Mouse (Mus musculus) forebrain, embryonic 11.5 days (tissue): Measurements from ENCODE around the gene Kifc5b. TPM values are rescaled to one million over a fixed set of nuclear protein-coding genes. Genes with fewer than 3 reads are reported as not detected.

ENCODE experiments used
- ATAC-seq: fragments of 200-750 bp; cut with Nextera tagmentation; replicated peaks from 2 replicates; pipeline ENCODE4 v1.8.0; 2017; ENCODE audit warnings: moderate TSS enrichment; ENCODE audit not compliant: low FRiP score
- DNase-seq: peaks from one replicate; pipeline ENCODE4 v3.0.0-alpha.2; 2017; ENCODE audit warnings: low spot score
- H3K27ac ChIP-seq: fragments of 300-500 bp; sonication (generic); 2 replicates; pipeline ENCODE4 v1.5.1; 2014; ENCODE audit warnings: low read depth, low read length
- H3K27me3 ChIP-seq: fragments of 300-500 bp; sonication (generic); 2 replicates; pipeline ENCODE4 v1.6.1; 2014; ENCODE audit warnings: mild to moderate bottlenecking, low read length, mixed read lengths; ENCODE audit not compliant: control insufficient read depth, insufficient read depth
- H3K36me3 ChIP-seq: fragments of 300-500 bp; sonication (generic); 2 replicates; pipeline ENCODE4 v1.6.1; 2014; ENCODE audit warnings: mild to moderate bottlenecking, low read length, moderate library complexity, mixed read lengths; ENCODE audit not compliant: control insufficient read depth, insufficient read depth
- H3K4me1 ChIP-seq: fragments of 300-500 bp; sonication (generic); replicated peaks from 2 replicates; pipeline ENCODE4 v1.6.1; 2014; ENCODE audit warnings: low read length, mixed read lengths; ENCODE audit not compliant: control insufficient read depth, insufficient read depth
- H3K4me2 ChIP-seq: fragments of 300-500 bp; sonication (generic); 2 replicates; pipeline ENCODE4 v1.6.1; 2014; ENCODE audit warnings: low read depth, mild to moderate bottlenecking, low read length, moderate library complexity, mixed read lengths; ENCODE audit not compliant: severe bottlenecking
- H3K4me3 ChIP-seq: fragments of 300-500 bp; sonication (generic); 2 replicates; pipeline ENCODE4 v1.5.1; 2014; ENCODE audit warnings: low read depth, low read length
- H3K9ac ChIP-seq: fragments of 300-500 bp; sonication (generic); 2 replicates; pipeline ENCODE4 v1.6.1; 2014; ENCODE audit warnings: low read length
- H3K9me3 ChIP-seq: fragments of 300-500 bp; sonication (generic); 2 replicates; pipeline ENCODE4 v1.6.1; 2016; ENCODE audit warnings: low read length, mixed read lengths; ENCODE audit not compliant: control insufficient read depth
- WGBS: fragments of 180-500 bp; shearing (Covaris S2); extraction: QIAGEN DNeasy Blood & Tissue Kit; methylation state at CpG from one replicate; pipeline ENCODE4 v1.1.7; 2014; 5-methylcytosine and 5-hydroxymethylcytosine counted together
- polyA plus RNA-seq: library from polyadenylated mRNA; unstranded; fragments of >200 nt; fragmentation: Nextera tagmentation; extraction: Ambion mirVana; gene quantifications from 2 replicates; pipeline ENCODE4 v1.2.1, GENCODE M21; 2014

Gene Kifc5b
- polyA plus RNA-seq, 1 experiment from 2014 or later: 11.3 TPM

DNA sequence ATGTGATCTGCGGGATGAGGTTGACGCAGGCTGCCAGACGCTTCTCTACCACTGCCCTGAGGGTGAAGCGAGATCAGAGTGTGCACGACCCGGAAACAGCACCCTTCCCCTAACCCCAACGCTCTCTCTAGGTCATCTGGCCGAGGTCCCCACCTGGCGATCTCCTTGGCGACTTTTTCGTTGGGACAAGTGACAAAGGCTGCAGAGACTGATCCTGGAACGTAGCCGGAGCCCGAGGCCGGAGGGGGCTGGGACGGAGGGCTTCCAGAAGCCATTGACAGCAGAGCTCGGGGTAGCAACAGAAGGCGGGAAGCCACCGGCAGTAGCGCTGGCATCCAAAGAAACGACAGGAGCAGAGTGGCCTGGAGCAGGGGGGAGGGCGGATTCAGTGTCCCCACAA lies 21.8 kb downstream of the Kifc5b start:
- H3K9ac ChIP-seq: peak overlapping the region; percentile 77
- peak overlapping the region; percentile 68 for H3K27ac ChIP-seq
- no peaks in the 10 kb centered on the region; the same call in 1 of the 2 replicates for H3K36me3 ChIP-seq
- WGBS: under 1% methylated on average over 22 of the region's 22 CpGs
- peaks cover 19% of the 10 kb centered on the region for H3K4me1 ChIP-seq
- peak overlapping the region; percentile 62 for H3K4me3 ChIP-seq
- no peak for ATAC-seq
- no peak for DNase-seq
- peak overlapping the region; percentile 94 for H3K4me2 ChIP-seq
- no peaks in the 10 kb centered on the region for H3K27me3 ChIP-seq
- no peaks in the 10 kb centered on the region for H3K9me3 ChIP-seq

DNA sequence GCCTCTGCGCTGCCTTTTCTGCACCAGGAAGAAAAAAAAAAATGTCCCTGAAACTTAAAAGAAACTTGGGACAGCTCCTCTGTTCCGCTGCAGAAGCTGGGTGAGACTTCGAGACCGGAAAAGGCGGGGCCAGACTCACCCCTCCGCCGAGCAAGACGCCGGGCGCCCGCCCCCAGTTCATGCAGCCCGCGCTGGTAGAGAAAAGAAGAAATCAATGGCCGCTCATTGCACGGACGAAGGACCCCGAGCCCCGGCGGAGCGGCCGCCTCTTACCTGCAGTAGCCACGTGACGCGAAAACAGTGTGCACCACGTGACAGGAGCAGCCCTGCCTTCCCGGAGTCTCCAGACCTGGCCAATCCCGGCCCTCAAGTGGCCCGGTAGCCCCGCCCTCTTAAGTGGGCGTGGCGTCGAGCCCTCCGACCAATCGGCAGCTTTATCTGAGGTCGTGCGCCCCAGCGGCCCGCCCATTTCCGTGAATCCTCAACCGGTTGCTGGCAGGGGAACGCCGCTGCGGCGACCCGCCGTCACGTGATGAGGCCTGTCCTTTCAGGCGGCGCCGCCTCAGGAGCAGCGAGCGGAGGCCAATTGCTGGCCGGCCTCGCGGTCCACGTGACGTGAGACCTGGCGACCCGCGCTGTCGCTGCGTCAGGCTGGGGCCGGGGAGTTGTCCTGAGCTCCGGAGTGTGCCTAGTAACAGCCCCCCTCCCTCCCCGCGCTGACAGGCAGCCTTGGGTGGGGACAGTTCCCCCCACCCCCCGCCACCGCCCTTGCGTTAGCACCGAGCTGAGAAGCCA lies 22.5 kb downstream of the Kifc5b start, which contains the start of gene Cuta:
Cuta (minus strand) TSS at position 392 of the 795 bp plus-strand sequence.
- Histone ChIP-seq H3K4me2 (peak within 1 kb of the TSS; percentile 94), H3K4me3 (peak within 1 kb of the TSS; percentile 62), H3K4me1 (peaks cover 19% of the 10 kb centered on the region), H3K9me3 (no peaks in the 10 kb centered on the region), H3K9ac (peak within 1 kb of the TSS; percentile 77), H3K27ac (peak within 1 kb of the TSS; percentile 89), H3K36me3 (no peaks in the 10 kb centered on the region; the same call in 1 of the 2 replicates), H3K27me3 (no peaks in the 10 kb centered on the region)
- ATAC-seq (peak; percentile 95), DNase-seq (peak; percentile 100)
- WGBS: under 1% methylated on average over 69 of the region's 70 CpGs

DNA sequence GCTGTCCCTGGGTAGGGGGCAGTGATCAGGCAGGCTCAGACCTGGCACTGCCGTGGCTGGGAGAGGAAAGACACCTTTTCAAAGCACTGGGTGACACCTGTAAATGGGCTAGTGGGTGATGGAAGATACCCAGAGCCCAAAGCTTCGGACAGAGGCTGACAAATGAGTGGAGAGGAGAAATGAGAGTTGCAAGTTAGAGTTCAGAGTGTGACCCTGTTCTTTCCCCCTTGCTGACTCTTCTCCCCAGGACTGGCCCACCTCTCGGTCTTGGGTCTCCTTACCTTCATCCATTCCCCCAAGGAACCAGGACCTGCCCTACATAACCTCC lies 23.0 kb downstream of the Kifc5b start:
- Histone ChIP-seq H3K4me2 (peak overlapping the region; percentile 94), H3K9me3 (no peaks in the 10 kb centered on the region), H3K4me1 (peaks cover 19% of the 10 kb centered on the region), H3K36me3 (no peaks in the 10 kb centered on the region; the same call in 1 of the 2 replicates), H3K27ac (peak overlapping the region; percentile 89), H3K27me3 (no peaks in the 10 kb centered on the region), H3K4me3 (peak overlapping the region; percentile 62), H3K9ac (peak overlapping the region; percentile 67)
- DNase-seq (no peak), ATAC-seq (no peak)
- 4% methylated on average over 3 of the region's 3 CpGs for WGBS

GRCm38 (mm10) chr17:26941031-26941789 lies 24.3 kb downstream of the Kifc5b start, which contains the start of gene Syngap1:
Gene Syngap1 (plus strand): TSS chr17:26941253.
- Histone ChIP-seq H3K4me1 (peaks cover 22% of the 10 kb centered on the region), H3K4me3 (peak within 1 kb of the TSS; percentile 62), H3K9ac (peak within 1 kb of the TSS; percentile 68), H3K36me3 (no peaks in the 10 kb centered on the region; the same call in 1 of the 2 replicates), H3K27ac (peak within 1 kb of the TSS; percentile 89), H3K4me2 (peak within 1 kb of the TSS; percentile 94), H3K9me3 (no peaks in the 10 kb centered on the region), H3K27me3 (no peaks in the 10 kb centered on the region)
- DNase-seq (peak; percentile 76), ATAC-seq (no peak)
- 1% methylated on average over 19 of the region's 24 CpGs for WGBS

- no peak for DNase-seq
- 8% methylated on average over 4 of the region's 4 CpGs for WGBS
Observed at GRCm38 (mm10) chr17:26941841-26942570, 25.1 kb downstream of the Kifc5b start.

GRCm38 (mm10) chr17:26945824-26946495 lies 29.1 kb downstream of the Kifc5b start:
- peak overlapping the region; percentile 79 for H3K27ac ChIP-seq

More at GRCm38 (mm10) chr17:26941841-26942570, 25.1 kb downstream of the Kifc5b start:
- Histone ChIP-seq H3K4me1 (peaks cover 30% of the 10 kb centered on the region), H3K9me3 (no peaks in the 10 kb centered on the region), H3K4me2 (peak overlapping the region; percentile 72), H3K27me3 (no peaks in the 10 kb centered on the region), H3K27ac (peak overlapping the region; percentile 85), H3K4me3 (peak overlapping the region; percentile 47), H3K36me3 (no peaks in the 10 kb centered on the region; the same call in 1 of the 2 replicates), H3K9ac (peak overlapping the region; percentile 68)
- ATAC-seq: no peak

DNA sequence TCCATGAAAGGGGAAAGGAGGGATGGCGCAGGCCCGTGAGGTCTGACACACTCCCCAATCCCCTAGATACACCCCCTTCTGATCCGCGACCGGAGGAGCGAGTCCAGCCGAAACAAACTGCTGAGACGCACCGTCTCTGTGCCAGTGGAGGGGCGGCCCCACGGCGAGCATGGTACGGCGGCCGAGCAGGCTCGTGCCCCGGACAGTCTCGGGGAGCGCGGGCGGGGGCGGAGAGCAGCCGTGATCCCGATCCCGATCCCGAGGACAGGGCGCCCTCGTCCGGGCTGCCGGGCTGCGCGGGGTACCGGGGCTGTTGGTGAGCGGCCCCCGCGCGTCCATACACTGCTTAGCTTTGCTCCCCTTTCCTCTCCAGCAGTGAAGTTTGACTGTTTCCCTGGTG lies 29.7 kb downstream of the Kifc5b start:
- H3K27ac ChIP-seq: peak overlapping the region; percentile 79
- WGBS: under 1% methylated on average over 34 of the region's 37 CpGs

More at GRCm38 (mm10) chr17:26945824-26946495, 29.1 kb downstream of the Kifc5b start:
- ATAC-seq (no peak), DNase-seq (no peak)
- H3K4me1 ChIP-seq: peaks cover 42% of the 10 kb centered on the region
- H3K4me2 ChIP-seq: peak overlapping the region; percentile 77
- no peaks in the 10 kb centered on the region for H3K9me3 ChIP-seq
- H3K4me3 ChIP-seq: peak overlapping the region; percentile 38
- 26% methylated on average over 13 of the region's 13 CpGs for WGBS
- no peaks in the 10 kb centered on the region for H3K36me3 ChIP-seq
- no peaks in the 10 kb centered on the region for H3K27me3 ChIP-seq
- H3K9ac ChIP-seq: peak overlapping the region; percentile 77

More for the DNA sequence above, 29.7 kb downstream of the Kifc5b start:
- DNase-seq (peak; percentile 80), ATAC-seq (peak; percentile 42)
- Histone ChIP-seq H3K9ac (peak overlapping the region; percentile 77), H3K9me3 (no peaks in the 10 kb centered on the region), H3K36me3 (no peaks in the 10 kb centered on the region), H3K4me2 (peak overlapping the region; percentile 77), H3K4me3 (peak overlapping the region; percentile 38), H3K27me3 (no peaks in the 10 kb centered on the region), H3K4me1 (peaks cover 44% of the 10 kb centered on the region)
